Mouse (Mus musculus) forebrain, postnatal 0 days (tissue): Measurements from ENCODE around the gene Nr2c2. TPM values are rescaled to one million over a fixed set of nuclear protein-coding genes. Genes with fewer than 3 reads are reported as not detected.
A peak's percentile ranks its signal among the peaks of the same experiment; 100 is the strongest.
"Not testable (repeated sequence)": the region's sequence is repeated elsewhere in the genome, so short reads cannot be mapped to it uniquely, and the experiment has no call there.

Experiments
- ATAC-seq: fragments of 200-750 bp; cut with Nextera tagmentation; 2 replicates; pipeline ENCODE4 v1.8.0; 2017; ENCODE audit warnings: mild to moderate bottlenecking, moderate library complexity
- DNase-seq: peaks from one replicate; pipeline ENCODE4 v3.0.0-alpha.2; 2015
- H3K27ac ChIP-seq: fragments of 300-500 bp; sonication (generic); 2 replicates; pipeline ENCODE4 v1.5.1; 2014; ENCODE audit warnings: low read depth, mild to moderate bottlenecking, antibody characterized with exemption, low read length, moderate library complexity, mixed read lengths
- H3K27me3 ChIP-seq: fragments of 300-500 bp; sonication (generic); 2 replicates; pipeline ENCODE4 v1.6.1; 2014; ENCODE audit warnings: mild to moderate bottlenecking, low read length, mixed read lengths; ENCODE audit not compliant: insufficient read depth
- H3K36me3 ChIP-seq: fragments of 300-500 bp; sonication (generic); 2 replicates; pipeline ENCODE4 v1.6.1; 2014; ENCODE audit warnings: mild to moderate bottlenecking, moderate library complexity; ENCODE audit not compliant: insufficient read depth
- H3K4me1 ChIP-seq: fragments of 300-500 bp; sonication (generic); 2 replicates; pipeline ENCODE4 v1.6.1; 2014; ENCODE audit warnings: antibody characterized with exemption; ENCODE audit not compliant: insufficient read depth
- H3K4me2 ChIP-seq: fragments of 300-500 bp; sonication (generic); 2 replicates; pipeline ENCODE4 v1.6.1; 2014; ENCODE audit warnings: low read depth, mild to moderate bottlenecking, moderate library complexity
- H3K4me3 ChIP-seq: fragments of 300-500 bp; sonication (generic); 2 replicates; pipeline ENCODE4 v1.5.1; 2014; ENCODE audit warnings: low read depth, low read length, mixed read lengths
- H3K9ac ChIP-seq: fragments of 300-500 bp; sonication (generic); 2 replicates; pipeline ENCODE4 v1.6.1; 2014; ENCODE audit warnings: mild to moderate bottlenecking
- H3K9me3 ChIP-seq: fragments of 300-500 bp; sonication (generic); 2 replicates; pipeline ENCODE4 v1.6.1; 2016; ENCODE audit warnings: low read length
- CTCF ChIP-seq: sonication (generic); IDR thresholded peaks from 2 replicates; pipeline ENCODE4 v1.5.1; 2016; ENCODE audit warnings: antibody characterized with exemption, control low read depth, low read depth
- WGBS: fragments of 180-500 bp; shearing (Covaris S2); extraction: QIAGEN DNeasy Blood & Tissue Kit; methylation state at CpG from one replicate; pipeline ENCODE4 v1.1.7; 2014; 5-methylcytosine and 5-hydroxymethylcytosine counted together
- polyA plus RNA-seq: library from polyadenylated mRNA; unstranded; fragments of >200 nt; fragmentation: Nextera tagmentation; extraction: Ambion mirVana; gene quantifications from 2 replicates; pipeline ENCODE4 v1.2.1, GENCODE M21; 2015
- total RNA-seq: library from RNA; depleted of rRNA; stranded (reverse); fragments of >200 nt; gene quantifications from 2 replicates; pipeline ENCODE4 v1.2.3, GENCODE M21; 2014

Gene Nr2c2
- total and polyA plus RNA-seq, 2 experiments from 2014 or later: 32.6 to 78.9 TPM

- ATAC-seq: peak; percentile 52; the same call in 1 of the 2 replicates
- H3K4me1 ChIP-seq: no peaks in the 10 kb centered on the region
- peak; percentile 78 for TF ChIP-seq CTCF
Observed at GRCm38 (mm10) chr6:92065721-92066496, 25.3 kb upstream of the Nr2c2 start.

GRCm38 (mm10) chr6:92067146-92067790 is 23.9 kb upstream of the Nr2c2 start:
- 38% methylated on average over 16 of the region's 16 CpGs for WGBS
- no peak overlapping the region for H3K4me2 ChIP-seq
- TF ChIP-seq CTCF: peak; percentile 99
- peak; percentile 90 for ATAC-seq
- DNase-seq: peak; percentile 86
- no peaks in the 10 kb centered on the region for H3K27me3 ChIP-seq
- no peaks in the 10 kb centered on the region for H3K36me3 ChIP-seq
- no peak overlapping the region for H3K9ac ChIP-seq
- H3K4me1 ChIP-seq: no peaks in the 10 kb centered on the region
- no peaks in the 10 kb centered on the region for H3K9me3 ChIP-seq
- no peak overlapping the region for H3K4me3 ChIP-seq
- no peak overlapping the region for H3K27ac ChIP-seq

More at GRCm38 (mm10) chr6:92065721-92066496, 25.3 kb upstream of the Nr2c2 start:
- H3K9ac ChIP-seq: no peak overlapping the region
- H3K27me3 ChIP-seq: no peaks in the 10 kb centered on the region
- no peak overlapping the region for H3K4me2 ChIP-seq
- H3K9me3 ChIP-seq: no peaks in the 10 kb centered on the region
- no peaks in the 10 kb centered on the region for H3K36me3 ChIP-seq
- 53% methylated on average over 12 of the region's 12 CpGs for WGBS
- DNase-seq: peak; percentile 78
- no peak overlapping the region for H3K27ac ChIP-seq
- H3K4me3 ChIP-seq: no peak overlapping the region

GRCm38 (mm10) chr6:92071121-92071839 is 19.9 kb upstream of the Nr2c2 start:
- no peaks in the 10 kb centered on the region for H3K4me1 ChIP-seq
- peak; percentile 34 for TF ChIP-seq CTCF
- H3K4me2 ChIP-seq: no peak overlapping the region
- no peaks in the 10 kb centered on the region for H3K27me3 ChIP-seq
- DNase-seq (no peak), ATAC-seq (no peak)
- whole genome bisulfite sequencing: 50% methylated on average over 15 of the region's 15 CpGs
- H3K9ac ChIP-seq: no peak overlapping the region
- H3K4me3 ChIP-seq: no peak overlapping the region
- H3K36me3 ChIP-seq: no peaks in the 10 kb centered on the region
- no peaks in the 10 kb centered on the region for H3K9me3 ChIP-seq
- no peak overlapping the region for H3K27ac ChIP-seq

- 98% methylated on average over 2 of the region's 2 CpGs for WGBS
- no peak overlapping the region for H3K4me3 ChIP-seq
- no peak for ATAC-seq
- H3K9me3 ChIP-seq: no peaks in the 10 kb centered on the region
- DNase-seq: no peak
- H3K4me2 ChIP-seq: no peak overlapping the region
- H3K27ac ChIP-seq: no peak overlapping the region
- no peaks in the 10 kb centered on the region for H3K36me3 ChIP-seq
- TF ChIP-seq CTCF: no peak
- H3K9ac ChIP-seq: no peak overlapping the region
- no peaks in the 10 kb centered on the region for H3K27me3 ChIP-seq
- 0 out of 2 replicates have a peak, but pooled peaks cover 3% of the 10 kb centered on the region for H3K4me1 ChIP-seq
Observed at GRCm38 (mm10) chr6:92080730-92081129, 10.5 kb upstream of the Nr2c2 start.

GRCm38 (mm10) chr6:92082756-92083155 is 8.4 kb upstream of the Nr2c2 start:
- no peak for ATAC-seq
- Histone ChIP-seq H3K27ac (no peak overlapping the region), H3K36me3 (no peaks in the 10 kb centered on the region), H3K4me1 (0 out of 2 replicates have a peak, but pooled peaks cover 3% of the 10 kb centered on the region), H3K9ac (no peak overlapping the region), H3K4me2 (no peak overlapping the region), H3K27me3 (no peaks in the 10 kb centered on the region), H3K9me3 (no peaks in the 10 kb centered on the region), H3K4me3 (no peak overlapping the region)
- TF ChIP-seq CTCF: no peak
- 82% methylated on average over 4 of the region's 4 CpGs for WGBS
- no peak for DNase-seq

- TF ChIP-seq CTCF: no peak
- no peaks in the 10 kb centered on the region for H3K9me3 ChIP-seq
- no peak overlapping the region for H3K4me3 ChIP-seq
- DNase-seq: peak; percentile 7
- no peak for ATAC-seq
- no peaks in the 10 kb centered on the region for H3K36me3 ChIP-seq
- 0 out of 2 replicates have a peak, but pooled peaks cover 3% of the 10 kb centered on the region for H3K4me1 ChIP-seq
- H3K27me3 ChIP-seq: no peaks in the 10 kb centered on the region
- H3K4me2 ChIP-seq: no peak overlapping the region
- no peak overlapping the region for H3K9ac ChIP-seq
- WGBS: 81% methylated on average over 3 of the region's 3 CpGs
- H3K27ac ChIP-seq: no peak overlapping the region
Observed at GRCm38 (mm10) chr6:92084932-92085331, 6.3 kb upstream of the Nr2c2 start.

GRCm38 (mm10) chr6:92089141-92089540 is 2.0 kb upstream of the Nr2c2 start:
- H3K4me2 ChIP-seq, H3K27me3 ChIP-seq, H3K4me3 ChIP-seq, H3K9ac ChIP-seq, H3K9me3 ChIP-seq, DNase-seq, ATAC-seq, H3K36me3 ChIP-seq, H3K27ac ChIP-seq: not testable (repeated sequence)
- WGBS: 86% methylated on average over 7 of the region's 7 CpGs
- 0 out of 2 replicates have a peak, but pooled peaks cover 12% of the 10 kb centered on the region for H3K4me1 ChIP-seq
